In the genomic region with DNA sequence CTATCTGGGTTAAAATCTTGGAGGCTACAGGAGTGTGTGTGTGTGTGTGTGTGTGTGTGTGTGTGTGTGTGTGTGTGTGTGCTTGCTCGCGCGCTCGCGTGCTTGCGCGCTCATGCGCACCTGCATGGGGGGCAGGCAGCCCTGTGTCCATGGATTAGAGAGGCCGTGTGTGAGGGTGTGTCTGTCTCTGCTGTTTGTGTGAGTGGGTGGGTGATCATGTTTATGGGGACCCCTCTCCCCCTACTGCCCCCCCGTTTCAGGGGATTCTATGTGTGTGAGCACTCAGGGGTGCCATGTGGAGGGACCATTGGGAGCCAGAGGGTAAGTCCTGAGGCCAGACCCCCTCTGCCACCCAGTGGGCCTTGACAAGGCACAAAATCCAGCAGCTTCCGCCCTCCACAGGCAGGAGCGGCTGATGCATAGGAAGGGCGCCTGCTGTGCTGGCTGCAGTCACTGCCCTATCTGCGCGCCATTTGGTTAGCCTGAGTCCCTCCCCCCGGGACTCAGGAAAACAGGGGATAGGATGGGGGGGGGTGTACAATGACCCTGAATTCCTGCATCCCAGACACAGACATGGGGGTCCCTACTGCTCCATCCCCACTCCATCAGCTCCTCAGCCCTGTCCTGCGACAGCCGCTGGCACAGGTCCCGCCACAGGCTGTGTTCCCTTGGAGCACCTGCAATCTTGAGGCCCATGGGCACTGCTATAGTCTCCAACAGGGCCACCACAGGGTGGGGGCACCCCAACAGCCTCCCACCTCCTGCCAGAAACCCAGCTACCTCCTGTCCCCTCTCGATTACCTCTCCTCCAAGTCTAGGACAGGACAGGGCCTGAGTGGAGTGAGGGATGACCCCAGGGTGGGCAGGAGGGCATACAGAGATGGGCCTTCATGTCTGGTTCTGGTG, we compare ENCODE assay signal across 8 mouse cellular contexts. TPM values are rescaled to one million over a fixed set of nuclear protein-coding genes. Genes with fewer than 3 reads are reported as not detected.
A peak's percentile ranks its signal among the peaks of the same experiment; 100 is the strongest.
DNase-seq lines count a peak whose midpoint lies in the region; ATAC-seq and TF ChIP-seq lines count a peak whose summit lies in the region.

No protein-coding gene starts in this region.

- peaks cover 46% of the 10 kb centered on the region for H3K4me1 ChIP-seq in hindbrain, embryonic 10.5 days (replicated peaks)
- H3K4me1 ChIP-seq in neural tube, embryonic 12.5 days: peaks cover 44% of the 10 kb centered on the region
- H3K4me1 ChIP-seq in lung, adult 2 months (ENCODE audit: control insufficient read depth, insufficient read depth, low read length): no peaks in the 10 kb centered on the region

- H3K27me3 ChIP-seq in hindbrain, embryonic 10.5 days (ENCODE audit: insufficient read depth, poor library complexity, severe bottlenecking): peaks cover 79% of the 10 kb centered on the region
- H3K27me3 ChIP-seq in neural tube, embryonic 12.5 days (replicated peaks): peaks cover 22% of the 10 kb centered on the region

- intact Hi-C loops in left cerebral cortex, adult 2 months (cut with DNase I): loop anchor here (2.0 kb wide), 1 partner anchor 19 kb away; no protein-coding TSS in a partner anchor

- peak; percentile 43 to 47 for DNase-seq in left cerebral cortex, adult 2 months (ENCODE audit: extremely low spot score in 1 of 2, low spot score in 2 of 2)
- no peak for DNase-seq in left cerebral cortex, adult 9 months (ENCODE audit: low spot score in 2 of 2)
- peak; percentile 76 to 82 for DNase-seq in cerebellum, postnatal 10 days
- peak; percentile 58 for DNase-seq in hindbrain, embryonic 10.5 days (ENCODE audit: low spot score)
- DNase-seq in adrenal gland, postnatal 25 days: no peak
- DNase-seq in testis, postnatal 14 days (ENCODE audit: low spot score): no peak
- no peak for DNase-seq in lung, adult 2 months

- WGBS in hindbrain, embryonic 10.5 days: 6% methylated on average over 20 of the region's 20 CpGs
- WGBS in neural tube, embryonic 12.5 days: 8% methylated on average over 20 of the region's 20 CpGs
- WGBS in lung, adult 2 months: 13% methylated on average over 20 of the region's 20 CpGs

- ATAC-seq in neural tube, embryonic 12.5 days (ENCODE audit: low FRiP score, low read depth): peak; percentile 51

- H3K27ac ChIP-seq in left cerebral cortex, adult 2 months: peak overlapping the region; percentile 99
- H3K27ac ChIP-seq in hindbrain, embryonic 10.5 days: peak overlapping the region; percentile 98
- H3K27ac ChIP-seq in neural tube, embryonic 12.5 days: peak overlapping the region; percentile 89; the same call in 1 of the 2 replicates

- H3K9ac ChIP-seq in neural tube, embryonic 12.5 days: peak overlapping the region; percentile 85

- peak overlapping the region; percentile 88 for H3K4me2 ChIP-seq in neural tube, embryonic 12.5 days (replicated peaks)

- peak overlapping the region; percentile 78 for H3K4me3 ChIP-seq in left cerebral cortex, adult 2 months
- H3K4me3 ChIP-seq in hindbrain, embryonic 10.5 days: peak overlapping the region; percentile 67
- H3K4me3 ChIP-seq in neural tube, embryonic 12.5 days: peak overlapping the region; percentile 49
- H3K4me3 ChIP-seq in lung, adult 2 months (replicated peaks; ENCODE audit: extremely low read depth, low read depth, low read length): no peak overlapping the region

- no peaks in the 10 kb centered on the region for H3K9me3 ChIP-seq in hindbrain, embryonic 10.5 days
- H3K9me3 ChIP-seq in neural tube, embryonic 12.5 days: no peaks in the 10 kb centered on the region

- H3K36me3 ChIP-seq in hindbrain, embryonic 10.5 days: peaks cover 40% of the 10 kb centered on the region
- H3K36me3 ChIP-seq in neural tube, embryonic 12.5 days: peaks cover 36% of the 10 kb centered on the region

- peak; percentile 29 for TF ChIP-seq CTCF in left cerebral cortex, adult 2 months (IDR thresholded peaks at IDR 0.05)
- TF ChIP-seq CTCF in lung, adult 2 months (IDR thresholded peaks at IDR 0.05; ENCODE audit: insufficient read depth, low read length): no peak

- TF ChIP-seq POLR2A in lung, adult 2 months (IDR thresholded peaks at IDR 0.05; ENCODE audit: borderline replicate concordance, extremely low read depth, low read depth, low read length): no peak

RNA-seq across cellular contexts. Expression of gene Lrrc4b, which starts 14.7 kb away (rescaled TPM):
- 100 to 1,000 TPM; 278 to 294 TPM for total RNA-seq in left cerebral cortex, adult 2 months (2021)
- 1.7 and 4.4 TPM in 2 replicates for polyA plus RNA-seq in hindbrain, embryonic 10.5 days (2016; fragmentation: Nextera tagmentation; extraction: Ambion mirVana)
- polyA plus RNA-seq in neural tube, embryonic 12.5 days (2016; fragmentation: Nextera tagmentation; extraction: Ambion mirVana): 10.4 and 12.6 TPM in 2 replicates
- 4.3 and 5.8 TPM in 2 replicates for total RNA-seq in adrenal gland, postnatal 25 days (2021)
- 4.5 and 4.9 TPM in 2 replicates for polyA plus RNA-seq in lung, adult 2 months (2012; rRNA removed)

RNA-seq across cellular contexts. Expression of gene Aspdh, which starts 21.7 kb away (rescaled TPM):
- total RNA-seq in left cerebral cortex, adult 2 months (2021): 10 to 100 TPM in 1 of 2 experiments, 1 to 10 TPM in 1; 9.8 to 10.0 TPM
- 0.78 and 1.8 TPM in 2 replicates for polyA plus RNA-seq in hindbrain, embryonic 10.5 days (2016; fragmentation: Nextera tagmentation; extraction: Ambion mirVana)
- 1.3 and 3.8 TPM in 2 replicates for polyA plus RNA-seq in neural tube, embryonic 12.5 days (2016; fragmentation: Nextera tagmentation; extraction: Ambion mirVana)
- 0.61 and 1.9 TPM in 2 replicates for total RNA-seq in adrenal gland, postnatal 25 days (2021)
- polyA plus RNA-seq in lung, adult 2 months (2012; rRNA removed): 0.24 and 0.50 TPM in 2 replicates

RNA-seq across cellular contexts. Expression of gene Josd2, which starts 24.3 kb away (rescaled TPM):
- 10 to 100 TPM; 72.3 to 86.6 TPM for total RNA-seq in left cerebral cortex, adult 2 months (2021)
- polyA plus RNA-seq in hindbrain, embryonic 10.5 days (2016; fragmentation: Nextera tagmentation; extraction: Ambion mirVana): 86.2 and 89.2 TPM in 2 replicates
- 61.5 and 61.7 TPM in 2 replicates for polyA plus RNA-seq in neural tube, embryonic 12.5 days (2016; fragmentation: Nextera tagmentation; extraction: Ambion mirVana)
- 43.9 and 49.2 TPM in 2 replicates for total RNA-seq in adrenal gland, postnatal 25 days (2021)
- 164 and 175 TPM in 2 replicates for polyA plus RNA-seq in lung, adult 2 months (2012; rRNA removed)

RNA-seq across cellular contexts. Expression of gene Emc10, which starts 52.8 kb away (rescaled TPM):
- total RNA-seq in left cerebral cortex, adult 2 months (2021): 100 to 1,000 TPM; 192 to 201 TPM
- polyA plus RNA-seq in hindbrain, embryonic 10.5 days (2016; fragmentation: Nextera tagmentation; extraction: Ambion mirVana): 102 and 122 TPM in 2 replicates
- 135 and 136 TPM in 2 replicates for polyA plus RNA-seq in neural tube, embryonic 12.5 days (2016; fragmentation: Nextera tagmentation; extraction: Ambion mirVana)
- total RNA-seq in adrenal gland, postnatal 25 days (2021): 83.9 and 97.6 TPM in 2 replicates
- polyA plus RNA-seq in lung, adult 2 months (2012; rRNA removed): 250 and 268 TPM in 2 replicates

RNA-seq across cellular contexts. Expression of gene Fam71e1, which starts 52.9 kb away (rescaled TPM):
- total RNA-seq in left cerebral cortex, adult 2 months (2021): 10 to 100 TPM; 15.5 to 21.0 TPM
- polyA plus RNA-seq in hindbrain, embryonic 10.5 days (2016; fragmentation: Nextera tagmentation; extraction: Ambion mirVana): 17.1 and 20.5 TPM in 2 replicates
- 26.3 and 28.1 TPM in 2 replicates for polyA plus RNA-seq in neural tube, embryonic 12.5 days (2016; fragmentation: Nextera tagmentation; extraction: Ambion mirVana)
- total RNA-seq in adrenal gland, postnatal 25 days (2021): 12.3 and 17.5 TPM in 2 replicates
- 9.5 and 10.3 TPM in 2 replicates for polyA plus RNA-seq in lung, adult 2 months (2012; rRNA removed)

Comparison
In these comparisons a context has a peak if more than half of its experiments do, and no peak if none do; other contexts are left out.
1. DNase-seq: peak in left cerebral cortex, adult 2 months (2 of 2), cerebellum, postnatal 10 days (2 of 2) and hindbrain, embryonic 10.5 days (single experiment); none in left cerebral cortex, adult 9 months (0 of 2), adrenal gland, postnatal 25 days (single experiment), testis, postnatal 14 days (single experiment) and lung, adult 2 months (single experiment).
2. Peak in every context shown above with its lines, with median percentiles within 50 percentile points of each other: H3K27ac ChIP-seq.